Mouse (Mus musculus) lung, postnatal 14 days (tissue): Measurements from ENCODE around the gene Fabp3.

Experiments used
- DNase-seq: peaks from one replicate; pipeline ENCODE4 v3.0.0; 2021

Fabp3 gene

GRCm38 (mm10) chr4:130295047-130295745, 13.2 kb upstream of the Fabp3 start:
- peak; percentile 33 for DNase-seq

DNA sequence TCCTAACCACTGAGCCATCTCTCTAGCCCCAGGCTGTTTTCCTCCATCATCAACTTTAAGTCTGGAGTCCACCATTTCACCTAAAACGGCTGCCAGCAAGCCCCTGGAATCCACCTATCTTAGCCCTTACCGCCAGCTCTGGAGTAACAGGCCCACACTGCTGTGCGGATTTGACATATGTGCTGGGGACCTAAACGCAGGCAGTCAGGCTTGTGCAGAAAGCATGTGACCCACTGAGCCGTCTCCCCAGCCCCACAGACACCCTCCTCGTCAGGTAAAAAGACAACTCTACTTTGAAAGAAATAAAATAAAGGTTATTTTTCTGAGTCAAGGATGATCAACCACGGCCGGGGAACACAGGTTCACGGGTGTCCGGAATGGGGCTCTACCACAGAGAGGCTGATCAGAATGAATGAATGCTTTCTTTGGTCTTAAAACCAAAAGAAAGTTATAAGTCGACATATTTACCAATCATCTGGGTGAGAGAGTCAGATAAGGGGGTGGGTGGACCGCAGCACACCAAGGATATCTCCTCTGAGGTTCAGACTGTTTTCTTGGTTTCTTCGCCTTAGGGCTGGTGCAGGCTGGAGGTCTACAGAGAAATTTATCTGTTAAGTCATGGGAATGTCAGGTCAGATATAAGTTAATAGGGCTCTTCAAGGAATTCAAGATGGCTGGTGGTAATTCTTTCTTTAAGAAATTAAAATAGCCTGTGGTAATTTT, 12.0 kb upstream of the Fabp3 start:
- no peak for DNase-seq

GRCm38 (mm10) chr4:130297123-130297529, 11.3 kb upstream of the Fabp3 start:
- DNase-seq, result no peak

DNA sequence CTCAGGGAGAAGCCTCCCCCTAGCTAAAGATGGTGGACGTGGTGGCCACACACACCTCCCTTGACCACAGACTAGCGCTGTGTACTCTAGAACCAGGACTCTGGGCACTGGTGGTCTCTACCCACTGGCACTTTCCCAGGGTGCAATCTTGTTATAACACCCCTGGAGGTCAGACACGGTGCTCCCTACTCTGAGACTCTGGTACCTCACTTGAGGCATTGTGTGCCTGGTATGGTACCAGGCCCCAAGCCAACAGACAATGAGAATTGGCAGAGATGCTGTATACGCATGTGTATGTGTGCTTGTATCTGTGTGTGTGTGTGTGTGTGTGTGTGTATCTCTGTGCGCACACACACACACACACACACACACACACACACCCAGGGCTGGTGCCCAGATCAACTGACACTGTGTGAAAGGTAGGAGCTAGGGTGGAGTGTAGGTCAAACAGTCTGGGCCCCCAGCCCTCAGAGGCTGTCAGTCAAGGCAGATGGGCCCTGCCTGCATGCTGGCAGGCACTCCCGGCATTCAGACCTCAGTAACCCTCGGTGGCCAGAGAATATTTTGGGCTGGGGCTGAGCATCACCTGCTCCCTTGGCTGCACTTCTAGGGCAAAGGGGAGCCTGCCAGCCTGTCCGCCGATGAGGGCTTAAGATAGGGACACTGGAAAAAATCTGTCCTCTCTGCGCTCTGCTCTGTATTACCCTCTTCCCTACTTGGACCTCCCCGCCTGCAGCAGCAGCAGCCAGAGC, 9.3 kb upstream of the Fabp3 start:
- DNase-seq, result no peak

DNA sequence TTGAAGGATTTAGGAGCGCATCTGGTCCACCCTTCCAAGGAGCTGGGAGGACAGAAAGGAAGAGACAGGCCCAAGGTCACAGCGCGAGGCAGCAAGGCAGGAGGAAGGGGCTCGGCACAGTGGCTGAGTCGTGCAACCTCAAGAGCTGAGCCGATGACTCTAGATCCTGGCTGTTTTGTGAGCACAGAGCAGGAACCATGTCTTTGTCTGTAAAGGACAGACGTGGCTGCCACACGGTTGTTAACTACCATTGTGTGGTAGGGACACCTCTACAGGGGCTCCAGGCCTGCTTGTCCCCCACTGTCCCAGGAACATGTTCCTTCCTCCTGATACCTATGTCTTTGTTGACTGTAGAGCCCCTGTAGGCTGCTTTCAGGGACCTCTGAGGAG, 8.8 kb upstream of the Fabp3 start:
- no peak for DNase-seq

GRCm38 (mm10) chr4:130302285-130302870, 6.0 kb upstream of the Fabp3 start:
- no peak for DNase-seq

DNA sequence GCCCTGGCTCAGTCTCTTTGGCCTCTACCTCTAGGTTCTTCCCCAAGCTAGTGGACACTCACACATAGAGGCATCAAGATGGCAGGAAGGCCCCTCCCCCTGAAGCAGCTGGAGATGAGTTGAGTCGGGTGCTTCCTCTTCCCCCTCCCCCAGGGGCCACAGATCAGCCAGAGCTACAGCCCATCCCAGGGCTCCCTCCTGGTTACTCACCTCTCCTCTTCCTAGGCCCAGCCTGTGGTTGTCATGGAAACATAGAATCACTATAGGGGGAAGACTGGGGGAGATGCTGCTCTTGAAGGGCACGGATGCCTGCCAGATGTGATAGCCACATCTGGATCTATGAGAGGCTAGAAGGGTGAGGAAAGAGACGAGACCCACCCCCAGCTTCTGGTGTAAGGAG, 3.6 kb upstream of the Fabp3 start:
- DNase-seq, result no peak

GRCm38 (mm10) chr4:130306796-130307630, 1.4 kb upstream of the Fabp3 start:
- no peak for DNase-seq

- DNase-seq, result peak; percentile 49
Observed at GRCm38 (mm10) chr4:130307851-130308230, 554 bp upstream of the Fabp3 start.

GRCm38 (mm10) chr4:130309254-130309653, 859 bp downstream of the Fabp3 start:
- no peak for DNase-seq

DNA sequence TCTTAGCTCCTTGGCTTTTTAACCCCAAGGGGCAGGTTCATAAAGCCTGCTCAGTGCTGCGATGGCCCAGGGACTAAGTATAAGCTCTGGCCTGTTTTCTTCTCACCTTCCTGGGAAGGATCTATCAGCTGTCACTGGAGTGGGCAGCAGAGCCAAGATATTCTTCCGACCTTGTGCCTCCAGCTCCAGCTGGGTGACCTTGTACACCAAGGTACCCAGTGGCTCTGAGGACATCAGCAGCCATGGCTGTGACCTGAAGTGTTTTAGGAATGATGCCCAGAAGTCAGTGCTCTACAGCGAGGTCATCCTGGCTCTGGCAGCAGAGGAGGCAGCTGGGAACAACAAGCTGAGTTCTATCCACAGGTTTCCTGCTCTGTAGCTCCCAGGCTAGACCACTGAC, 4.1 kb downstream of the Fabp3 start:
- no peak for DNase-seq

DNA sequence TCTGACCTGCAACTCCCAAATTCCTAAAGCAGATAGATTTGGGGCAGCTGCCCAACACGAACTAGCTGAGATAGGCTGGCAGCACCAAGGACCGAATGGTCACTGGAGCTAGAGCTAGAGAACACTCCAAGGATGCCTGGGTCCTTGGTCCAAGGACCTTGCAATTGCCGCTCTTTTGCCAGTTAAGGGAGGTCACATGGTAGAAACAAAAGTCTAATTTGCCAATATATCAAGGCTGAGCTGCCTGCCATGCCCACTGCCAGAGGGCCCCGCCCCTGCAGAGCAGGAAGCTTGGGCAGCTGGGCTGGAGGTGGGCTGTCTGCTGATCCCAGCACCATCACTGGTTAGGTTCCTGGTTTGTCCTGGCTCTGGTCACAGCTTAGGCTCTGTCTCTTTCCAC, 5.2 kb downstream of the Fabp3 start:
- DNase-seq, result no peak

GRCm38 (mm10) chr4:130315771-130316527, 7.6 kb downstream of the Fabp3 start:
- peak; percentile 45 for DNase-seq

GRCm38 (mm10) chr4:130316691-130317090, 8.3 kb downstream of the Fabp3 start:
- no peak for DNase-seq

DNA sequence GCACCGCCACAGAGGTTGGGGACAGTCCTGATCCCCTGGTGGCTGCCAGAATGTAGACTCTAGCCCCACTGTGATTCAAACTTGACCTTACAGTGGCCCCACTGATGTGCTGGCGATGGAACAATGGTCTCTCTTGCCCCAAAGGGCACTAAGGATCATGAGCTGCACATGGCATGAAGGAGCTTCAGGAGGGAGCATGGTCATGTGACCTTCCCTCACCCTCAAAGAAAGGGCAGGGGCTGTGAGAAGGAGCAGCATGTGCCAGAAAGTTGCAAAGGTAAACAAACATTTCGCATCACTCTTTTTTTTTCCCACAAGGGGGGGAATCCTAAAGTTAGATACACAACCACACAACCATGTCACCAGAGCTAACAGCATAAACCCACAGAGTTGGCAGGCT, 9.7 kb downstream of the Fabp3 start:
- DNase-seq, result no peak

DNA sequence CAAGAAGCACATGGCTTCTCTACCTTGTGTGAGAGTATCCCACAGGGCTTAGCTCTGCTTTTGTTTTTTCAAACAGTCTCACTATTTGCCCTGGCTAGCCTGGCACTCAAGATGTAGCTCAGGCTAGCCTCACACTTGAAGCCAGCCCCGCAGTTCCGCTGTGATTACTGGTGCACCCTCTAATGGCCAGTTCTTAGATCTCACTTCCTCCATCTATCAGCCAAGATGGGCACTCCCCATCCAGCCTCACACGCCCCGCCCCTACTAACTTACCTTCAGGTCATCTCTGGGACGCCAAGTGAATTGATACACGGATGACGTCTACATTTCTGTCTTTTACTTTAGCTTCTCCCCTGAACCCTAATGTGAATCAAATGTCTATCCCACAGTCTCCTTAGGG, 11.2 kb downstream of the Fabp3 start:
- no peak for DNase-seq

DNA sequence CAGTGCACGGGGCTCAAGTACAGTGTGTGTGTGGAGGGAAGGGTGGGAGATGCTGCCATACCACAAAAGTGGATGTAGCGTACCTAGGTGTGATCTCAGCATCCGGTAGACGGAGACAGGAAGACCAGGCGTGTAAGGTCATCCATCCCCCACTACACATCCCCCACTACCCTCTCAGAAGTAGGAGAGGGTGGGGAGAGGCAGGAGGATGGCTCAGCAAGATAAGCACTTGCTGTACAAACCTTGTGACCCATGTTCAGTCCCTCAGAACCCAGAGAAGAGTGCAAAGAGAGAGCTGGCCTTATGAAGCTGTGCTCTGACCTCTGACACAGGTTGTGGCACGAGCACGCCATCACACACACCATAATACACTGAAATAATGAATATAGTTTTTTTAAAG, 13.2 kb downstream of the Fabp3 start:
- DNase-seq, result no peak

DNA sequence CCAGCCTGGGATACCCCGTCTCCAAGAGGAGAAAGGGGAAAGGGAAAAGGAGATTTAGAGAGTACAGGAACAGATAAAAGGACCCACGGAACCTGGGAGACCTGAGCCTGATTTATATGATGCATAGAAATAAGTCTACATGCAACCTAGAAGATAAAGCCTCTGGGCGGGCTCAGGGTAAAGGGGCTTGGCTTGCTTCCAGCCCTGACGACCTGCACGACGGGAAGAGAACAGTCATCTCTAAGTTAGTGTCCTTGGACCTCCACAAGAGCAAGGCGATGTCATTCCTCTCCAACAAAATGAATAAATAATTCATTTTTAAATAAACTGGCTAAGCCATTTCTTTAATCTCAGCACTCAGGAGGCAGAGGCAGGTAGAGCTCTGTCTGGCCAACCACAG, 14.2 kb downstream of the Fabp3 start:
- no peak for DNase-seq

DNA sequence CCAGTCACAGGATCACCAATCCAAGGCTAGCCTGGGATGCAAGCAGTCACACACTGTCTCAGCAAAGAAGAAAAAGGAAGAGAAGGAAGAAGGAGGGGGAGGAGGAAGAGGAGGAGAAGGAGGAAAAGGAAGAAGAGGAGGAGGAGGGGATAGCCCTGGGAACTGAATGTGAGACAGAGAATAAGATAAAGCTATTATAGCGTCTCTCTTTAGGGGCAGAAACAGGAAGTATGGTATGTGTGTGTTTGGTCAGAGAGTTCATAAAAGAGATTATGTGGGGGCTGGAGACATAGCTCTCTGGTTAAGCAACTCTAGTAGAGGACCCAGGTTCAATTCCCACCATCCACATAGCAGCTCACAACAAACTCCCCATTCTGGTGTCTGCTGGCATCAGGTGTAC, 14.8 kb downstream of the Fabp3 start:
- no peak for DNase-seq

GRCm38 (mm10) chr4:130323607-130324006, 15.2 kb downstream of the Fabp3 start:
- DNase-seq, result peak; percentile 14

DNA sequence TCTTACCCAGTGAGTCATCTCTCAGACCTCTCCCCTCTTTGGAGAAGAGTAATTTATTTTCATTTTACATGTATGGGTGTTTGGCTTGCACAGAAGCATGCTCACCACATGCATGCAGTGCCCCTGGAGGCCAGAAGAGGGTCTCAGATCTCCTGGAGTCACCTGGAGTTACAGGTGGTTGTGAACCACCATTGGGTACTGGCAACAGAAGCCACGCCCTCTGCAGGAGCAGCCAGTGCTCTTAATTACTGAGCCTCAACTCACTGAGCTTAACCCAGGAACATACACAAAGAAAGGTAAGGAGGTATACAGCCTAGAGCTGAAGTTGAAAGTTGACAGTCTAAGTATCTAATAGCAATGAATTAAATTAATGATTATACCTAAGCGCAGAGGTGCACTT, 17.1 kb downstream of the Fabp3 start:
- DNase-seq, result no peak

GRCm38 (mm10) chr4:130327366-130327765, 19.0 kb downstream of the Fabp3 start:
- no peak for DNase-seq
